Mouse (Mus musculus) c-Kit-positive CD71-negative TER-119-negative erythroid progenitor cells, embryonic 14.5 days (primary cell): ENCODE results near the gene Abcb10.
"Not testable (repeated sequence)": the region's sequence is repeated elsewhere in the genome, so short reads cannot be mapped to it uniquely, and the experiment has no call there.

Experiments used
- DNase-seq: peaks from one replicate; pipeline ENCODE4 v3.0.0-alpha.2; 2013; ENCODE audit warnings: low read depth

Abcb10 gene

DNA sequence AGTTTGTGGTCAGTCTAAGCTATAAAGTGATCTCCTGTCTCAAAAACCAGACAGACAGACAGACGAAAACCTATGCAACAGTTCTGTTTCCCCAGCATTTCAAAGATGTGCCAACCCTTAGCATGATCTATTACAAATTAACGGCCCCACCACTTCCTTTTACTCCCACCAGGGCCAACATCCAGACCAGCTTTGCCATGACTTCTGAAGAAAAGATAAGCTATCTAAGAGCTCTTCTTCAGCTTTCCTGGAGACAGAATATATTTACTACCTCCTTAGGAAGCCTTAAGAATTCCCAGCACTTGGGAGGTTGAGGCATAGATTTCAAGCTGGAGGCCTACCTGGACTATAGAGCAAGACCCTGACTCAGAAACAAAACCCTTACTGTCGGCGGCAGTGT lies 2.7 kb downstream of the Abcb10 start:
- no peak for DNase-seq

DNA sequence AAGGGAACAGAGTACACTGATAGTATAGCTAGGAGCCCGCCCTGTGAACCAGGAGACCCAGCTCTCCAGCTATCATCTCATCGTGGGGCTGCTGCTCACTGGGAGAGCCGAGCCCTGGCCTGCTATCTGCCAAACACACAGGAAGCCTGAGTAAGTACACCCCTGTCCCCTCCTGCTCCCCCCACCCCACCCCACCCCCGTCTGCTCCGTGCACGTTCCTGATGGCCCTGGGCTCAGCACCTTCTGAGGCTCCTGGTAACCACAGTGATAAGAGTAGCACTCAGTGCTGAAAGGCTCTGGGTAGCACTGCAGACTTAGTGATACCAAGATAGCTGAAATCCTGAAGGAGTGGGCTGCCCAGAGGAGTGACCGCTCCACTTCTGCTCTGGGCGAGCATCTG lies 4.0 kb downstream of the Abcb10 start:
- DNase-seq = no peak

DNA sequence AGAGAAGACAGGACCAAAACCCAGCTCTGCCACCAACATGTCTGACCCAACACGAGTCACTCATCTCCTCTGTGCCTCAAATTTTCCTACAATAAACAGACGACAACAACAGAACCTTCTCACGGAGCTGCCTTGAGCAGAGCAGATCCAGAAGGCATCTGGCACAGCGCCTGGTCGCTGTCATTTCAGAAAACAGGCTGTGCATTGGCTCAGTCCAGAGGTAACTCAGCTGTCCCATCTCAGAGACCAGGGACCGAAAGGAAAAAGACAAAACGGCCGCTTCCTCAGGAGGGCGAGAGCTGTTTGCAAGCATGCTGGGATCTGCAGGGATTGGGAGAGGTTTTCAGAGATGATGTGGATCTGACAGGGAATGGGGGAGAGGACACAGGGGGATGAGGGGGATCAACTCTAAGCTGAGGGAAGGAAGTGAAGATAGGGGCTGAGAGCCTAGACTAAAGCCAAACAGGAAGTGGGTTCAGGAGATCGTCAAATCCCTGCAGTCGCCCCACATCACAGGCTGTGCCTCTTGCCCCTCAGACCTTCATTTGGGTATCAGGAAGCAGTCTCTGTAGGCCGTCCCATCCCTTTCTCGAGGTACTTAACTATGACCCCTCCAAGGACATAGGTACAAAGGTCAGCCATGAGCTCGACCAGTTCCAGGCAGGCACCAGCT lies 4.6 kb downstream of the Abcb10 start:
- no peak for DNase-seq

DNA sequence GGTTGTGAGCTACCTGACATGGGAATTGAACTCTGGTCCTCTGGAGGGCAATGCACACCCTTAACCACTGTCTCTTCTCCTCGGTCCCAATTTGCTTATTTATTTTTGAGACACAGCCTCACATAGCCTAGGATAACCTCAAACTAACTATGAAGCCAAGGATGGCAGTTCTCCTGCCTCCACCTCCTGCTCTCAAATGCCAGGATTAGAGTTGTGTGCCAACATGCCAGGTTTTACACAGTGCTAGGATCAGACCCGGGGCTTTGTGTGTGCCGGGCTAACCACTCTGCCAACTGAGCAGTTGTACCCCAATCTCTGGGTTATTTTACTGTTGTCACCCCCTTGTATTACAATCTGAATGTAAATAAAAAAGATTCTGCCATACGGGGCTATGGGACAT lies 5.4 kb downstream of the Abcb10 start:
- DNase-seq = no peak

DNA sequence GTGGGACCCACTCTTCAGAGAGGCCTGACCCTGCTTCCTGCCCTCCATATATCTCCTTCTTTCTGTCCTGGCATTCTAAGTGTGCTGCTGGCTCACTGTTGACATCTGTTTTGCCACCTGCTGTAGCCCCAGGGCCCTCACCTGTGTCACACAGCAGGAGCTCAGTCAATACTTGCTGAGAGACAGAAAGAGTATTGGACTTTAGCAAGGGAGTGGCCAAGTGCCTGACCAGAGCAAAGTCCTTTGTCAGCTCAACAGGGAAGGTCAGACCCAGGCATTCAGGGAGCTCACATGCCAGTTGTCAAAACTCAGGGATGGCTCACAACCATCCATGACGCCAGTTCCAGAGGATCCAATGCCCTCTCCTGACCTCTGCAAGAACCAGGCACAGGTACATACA lies 9.4 kb downstream of the Abcb10 start:
- DNase-seq = no peak

DNA sequence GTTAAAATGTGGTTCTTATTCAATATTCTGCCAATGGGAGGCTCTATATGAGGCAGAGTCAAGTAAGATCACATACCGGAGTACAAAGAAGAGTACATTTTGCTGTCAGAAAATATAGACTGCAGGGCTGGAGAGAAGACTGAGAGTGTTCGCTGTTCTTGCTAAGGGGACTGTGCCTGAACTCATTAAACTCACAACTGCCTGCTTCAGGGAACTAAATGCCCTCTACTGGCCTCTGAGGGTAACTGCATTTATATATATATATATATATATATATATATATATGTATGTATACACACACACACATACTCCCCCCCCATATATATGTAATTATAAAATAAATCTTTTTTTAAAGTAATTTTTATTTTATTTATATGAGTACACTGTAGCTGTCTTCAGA lies 16.0 kb downstream of the Abcb10 start:
- no peak for DNase-seq

DNA sequence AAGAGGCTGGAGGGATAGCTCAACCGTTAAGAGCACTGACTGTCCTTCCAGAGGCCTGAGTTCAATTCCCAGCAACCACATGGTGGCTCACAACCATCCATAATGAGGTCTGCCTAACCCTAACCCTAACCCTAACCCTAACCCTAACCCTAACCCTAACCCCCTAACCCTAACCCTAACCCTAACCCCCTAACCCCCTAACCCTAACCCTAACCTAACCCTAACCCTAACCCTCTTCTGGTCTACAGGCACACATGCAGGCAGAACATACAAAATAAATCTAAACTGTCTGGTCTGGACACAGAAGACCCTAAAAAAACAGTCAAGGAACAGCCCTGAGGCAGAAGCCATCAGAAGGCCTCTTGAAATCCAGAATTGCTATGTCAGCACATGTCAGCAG lies 21.6 kb downstream of the Abcb10 start:
- DNase-seq = no peak

DNA sequence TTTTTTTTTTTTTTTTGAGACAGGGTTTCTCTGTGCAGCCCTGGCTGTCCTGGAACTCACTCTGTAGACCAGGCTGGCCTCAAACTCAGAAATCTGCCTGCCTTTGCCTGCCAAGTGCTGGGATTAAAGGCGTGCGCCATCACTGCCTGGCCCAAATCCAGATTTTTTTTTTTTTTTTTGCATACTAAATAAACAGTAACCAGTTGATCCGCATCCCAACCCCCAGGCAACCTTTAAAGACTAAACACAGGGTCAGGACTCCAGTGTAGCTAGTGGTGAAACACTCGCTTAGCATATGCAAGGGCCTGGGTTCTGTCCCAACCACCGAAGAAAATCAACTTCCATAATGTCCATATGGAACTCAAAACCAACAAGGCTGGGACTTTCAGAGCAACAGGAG lies 22.4 kb downstream of the Abcb10 start:
- not testable (repeated sequence) for DNase-seq

DNA sequence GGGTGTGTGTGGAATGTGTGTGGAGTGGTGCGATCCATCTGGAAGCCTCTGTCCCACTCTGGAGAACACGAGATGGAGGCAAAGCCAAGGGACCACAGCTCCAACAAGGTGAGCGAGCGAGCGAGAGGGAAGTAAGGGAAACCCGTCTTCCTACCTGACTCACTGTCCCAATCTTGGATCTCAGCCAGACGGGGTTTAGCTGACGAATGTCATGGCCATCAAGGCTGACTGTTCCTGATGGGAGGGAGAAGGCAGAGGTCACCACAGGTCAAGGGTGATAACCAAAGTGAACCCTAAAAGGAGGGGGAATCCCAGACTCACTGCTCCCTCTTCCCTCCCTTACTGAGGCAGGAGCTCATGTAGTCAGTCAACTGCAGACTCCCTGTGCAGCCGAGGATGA lies 22.9 kb downstream of the Abcb10 start:
- DNase-seq = no peak

DNA sequence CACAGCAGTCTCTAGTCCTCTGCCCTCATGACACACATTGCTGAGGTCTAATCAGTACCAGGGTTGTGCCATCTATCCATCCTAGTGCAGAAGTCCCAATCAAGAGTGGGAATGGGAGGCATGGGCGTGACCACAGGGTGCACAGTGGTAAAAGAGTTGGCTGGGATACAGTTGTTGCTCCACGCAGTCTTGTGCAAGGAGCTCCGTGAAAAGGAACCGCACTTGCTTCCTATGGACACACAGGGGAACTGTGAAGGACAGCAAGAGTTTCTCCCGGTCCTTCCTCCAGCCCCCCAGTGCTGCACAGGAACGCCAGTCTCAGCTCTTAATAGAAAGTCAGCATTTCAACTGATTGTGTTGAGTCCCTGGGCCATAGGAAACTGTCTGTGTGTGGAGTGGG lies 23.4 kb downstream of the Abcb10 start:
- no peak for DNase-seq

DNA sequence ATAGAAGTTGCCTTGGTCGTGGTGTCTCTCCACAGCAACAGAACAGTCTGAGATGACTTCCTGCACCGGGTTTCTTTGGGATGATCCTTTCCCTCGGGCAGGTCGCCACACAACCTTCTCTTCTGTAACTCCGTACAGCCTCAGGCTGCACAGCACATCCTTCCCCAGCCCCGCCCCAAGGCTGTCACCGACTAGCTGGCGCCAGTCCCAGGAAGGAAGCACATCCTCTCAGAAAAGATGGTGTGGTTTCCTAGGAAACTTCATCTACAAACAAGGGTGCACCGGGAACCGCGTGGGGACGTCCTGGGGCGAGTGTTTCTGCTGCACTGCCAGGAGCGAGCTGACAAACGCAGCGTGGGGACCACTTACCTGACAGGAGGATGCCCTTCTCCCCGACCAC lies 24.8 kb downstream of the Abcb10 start:
- DNase-seq = no peak

DNA sequence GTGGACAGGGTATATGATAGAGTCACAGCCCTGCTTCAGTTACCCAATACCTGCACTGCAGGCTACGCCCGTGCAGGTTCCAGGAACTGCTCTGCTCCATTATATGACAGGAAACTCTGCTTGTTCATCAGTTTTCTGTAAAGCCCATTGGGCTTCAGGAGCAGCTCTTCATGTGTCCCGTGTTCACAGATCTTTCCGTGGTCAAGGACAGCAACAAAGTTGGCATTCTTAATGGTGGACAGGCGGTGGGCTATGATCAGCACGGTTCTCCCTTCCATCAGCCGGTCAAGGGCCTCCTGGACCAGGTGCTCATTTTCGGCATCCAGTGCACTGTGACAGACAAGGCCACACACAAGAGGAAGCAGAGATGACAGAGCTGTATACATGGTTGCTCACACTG lies 28.7 kb downstream of the Abcb10 start:
- no peak for DNase-seq

DNA sequence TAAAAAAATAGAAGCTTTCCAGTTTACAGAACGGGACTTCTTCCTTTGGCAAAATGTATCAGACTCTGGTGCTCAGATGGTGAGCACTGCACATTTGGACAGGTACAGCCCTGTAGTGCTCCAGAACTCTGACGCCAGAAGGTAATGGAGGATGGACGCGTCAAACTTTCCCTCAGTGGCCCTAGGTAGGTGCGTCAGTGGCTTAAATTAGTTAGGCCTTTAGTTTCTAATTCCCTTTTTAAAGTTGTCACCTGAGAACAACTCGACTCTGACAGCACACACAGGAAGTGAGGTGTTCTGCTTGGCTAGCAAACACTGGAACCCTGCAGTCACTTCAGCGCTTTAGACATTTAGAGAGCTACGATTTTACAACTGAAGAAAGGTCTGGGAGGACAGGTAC lies 29.2 kb downstream of the Abcb10 start:
- DNase-seq = no peak

DNA sequence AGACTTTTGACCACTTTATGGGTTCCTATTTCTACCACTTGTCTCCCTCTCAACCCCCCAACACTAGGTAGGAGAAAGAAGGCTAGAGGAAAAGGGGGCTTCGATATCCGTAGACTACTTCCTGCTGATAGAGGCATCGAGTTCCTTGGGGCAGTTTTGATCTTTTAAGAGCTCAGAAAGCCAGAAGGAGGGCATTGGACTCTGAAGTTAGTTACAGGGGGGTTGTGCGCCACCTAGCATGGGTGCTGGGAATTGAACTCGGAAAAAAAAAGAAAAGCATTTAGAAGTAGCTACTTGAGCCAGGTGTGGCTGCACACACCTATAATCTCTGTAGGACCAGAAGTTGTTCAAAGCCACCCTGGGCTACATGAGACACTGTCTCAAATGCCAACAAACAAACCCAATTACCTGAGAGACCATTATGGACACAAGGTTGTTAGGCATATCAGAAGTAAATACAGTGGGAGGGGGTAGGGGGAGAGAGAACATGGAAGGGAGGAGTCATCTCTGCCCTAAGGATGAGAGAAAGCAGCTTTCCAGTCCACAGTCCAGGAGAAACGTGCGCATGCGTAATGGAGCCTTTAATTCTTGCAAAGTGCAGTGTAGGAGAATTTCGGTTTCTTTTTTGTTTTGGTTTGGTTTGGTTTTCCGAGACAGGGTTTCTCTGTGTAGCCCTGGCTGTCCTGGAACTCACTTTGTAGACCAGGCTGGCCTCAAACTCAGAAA lies 32.7 kb downstream of the Abcb10 start:
- DNase-seq = peak; percentile 76

DNA sequence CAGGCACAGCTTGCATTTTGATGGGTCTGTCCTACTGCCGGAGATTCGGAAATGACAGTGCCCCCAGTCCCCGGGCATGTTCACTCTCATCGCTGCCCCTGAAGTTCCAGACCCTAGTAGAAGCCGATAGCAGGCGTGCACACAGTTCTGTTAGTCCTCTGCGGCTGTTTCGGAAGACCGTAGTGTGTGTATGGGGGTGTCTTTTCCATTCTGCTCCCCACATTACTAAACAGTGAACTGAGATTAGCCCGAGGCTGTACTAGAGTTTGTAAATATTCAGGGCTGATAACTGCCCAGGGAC lies 33.3 kb downstream of the Abcb10 start:
- no peak for DNase-seq

DNA sequence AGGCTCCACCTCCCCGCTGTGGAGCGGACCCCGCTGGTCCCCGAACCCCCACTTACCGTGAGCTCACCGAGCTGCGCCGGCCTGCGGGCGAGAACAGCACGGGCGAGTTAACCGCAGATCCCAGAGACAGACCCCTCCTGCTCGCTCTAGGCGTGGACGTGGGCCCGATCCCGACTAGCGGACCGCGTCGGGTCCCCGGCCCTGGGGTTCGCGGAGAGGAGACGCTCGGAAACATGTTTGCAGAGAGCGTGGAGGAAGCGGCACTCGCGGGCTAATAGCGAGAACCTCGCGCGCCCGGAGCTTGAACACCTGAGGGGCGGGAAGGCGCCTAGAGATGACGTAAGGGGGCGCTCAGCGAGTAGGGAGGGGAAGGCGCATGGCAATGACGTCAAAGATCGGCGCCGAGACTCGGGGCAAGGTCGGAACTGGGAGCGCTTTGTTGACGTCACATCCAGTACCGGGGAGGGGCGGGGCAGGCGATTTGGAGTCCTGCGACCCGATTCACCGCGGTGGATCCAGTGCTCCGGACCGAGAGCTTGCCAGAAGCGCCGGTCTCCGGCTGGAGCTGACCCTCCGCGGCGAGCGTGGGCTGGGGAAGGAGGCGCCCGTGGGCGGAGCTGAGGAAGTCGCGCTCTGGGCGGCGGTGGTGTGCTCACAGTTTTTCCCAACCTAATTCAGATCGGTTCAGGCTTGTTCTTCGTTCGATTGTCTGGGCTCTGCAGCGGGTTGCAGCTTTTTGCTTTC lies 33.8 kb downstream of the Abcb10 start, which contains the start of gene Nup133:
Gene Nup133 (minus strand): TSS at position 324 of the 744 bp plus-strand sequence.
- peak; percentile 100 for DNase-seq

DNA sequence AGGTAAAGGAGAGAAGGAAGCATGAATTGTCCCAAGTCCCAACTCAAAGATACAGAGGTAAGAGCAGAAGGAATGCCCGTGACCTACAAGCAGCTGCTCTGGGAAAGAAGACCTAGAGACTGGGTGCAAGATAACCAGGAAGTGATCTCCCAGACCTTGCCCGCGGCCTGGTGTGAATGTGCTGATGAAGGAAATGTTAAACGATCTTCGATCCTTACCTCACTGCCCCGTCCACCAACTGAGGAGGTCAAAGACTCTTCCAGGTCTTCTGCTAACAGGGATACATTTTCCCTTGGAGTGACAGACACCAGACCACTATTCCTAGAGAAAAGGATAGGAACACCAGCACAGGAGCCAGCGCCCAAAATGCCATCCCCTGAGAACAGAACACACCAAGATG lies 53.9 kb downstream of the Abcb10 start:
- no peak for DNase-seq

DNA sequence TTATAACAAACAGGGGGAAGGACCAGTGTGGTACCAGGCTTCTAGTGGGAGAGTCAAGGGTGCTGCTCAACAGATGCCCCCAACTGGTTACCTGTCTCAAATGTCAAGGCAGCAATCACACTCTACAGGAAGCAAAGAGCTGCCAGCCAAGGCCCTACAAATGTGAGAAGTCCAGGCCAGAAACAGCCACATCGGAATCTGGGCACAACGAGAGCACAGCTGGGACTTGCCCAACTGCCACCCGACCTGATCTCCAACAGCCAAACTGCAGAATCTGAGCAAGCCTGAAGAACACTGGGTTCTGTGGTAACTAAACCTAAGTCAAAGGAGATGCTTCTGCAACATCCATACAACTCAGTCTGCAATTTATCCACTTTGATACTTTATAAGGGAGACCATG lies 57.3 kb downstream of the Abcb10 start:
- no peak for DNase-seq

DNA sequence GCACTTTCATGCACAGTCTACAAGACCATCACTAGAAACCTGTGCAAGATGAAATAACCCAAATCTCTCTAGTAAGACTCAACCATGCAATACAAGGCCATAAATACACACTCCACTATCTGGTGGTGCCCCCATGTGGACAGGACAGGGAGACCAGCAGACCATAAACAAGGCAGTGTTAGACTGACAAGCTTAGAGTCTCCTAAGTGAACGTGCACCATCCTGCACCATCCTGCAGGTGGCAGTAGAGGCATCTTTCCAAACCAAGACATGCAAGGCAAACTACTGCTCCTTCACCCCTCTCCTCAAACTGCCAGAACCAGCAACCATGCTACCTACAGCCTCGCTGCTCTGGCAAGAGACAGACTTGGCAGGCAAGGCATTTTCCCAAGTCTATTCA lies 58.2 kb downstream of the Abcb10 start:
- peak; percentile 85 for DNase-seq

DNA sequence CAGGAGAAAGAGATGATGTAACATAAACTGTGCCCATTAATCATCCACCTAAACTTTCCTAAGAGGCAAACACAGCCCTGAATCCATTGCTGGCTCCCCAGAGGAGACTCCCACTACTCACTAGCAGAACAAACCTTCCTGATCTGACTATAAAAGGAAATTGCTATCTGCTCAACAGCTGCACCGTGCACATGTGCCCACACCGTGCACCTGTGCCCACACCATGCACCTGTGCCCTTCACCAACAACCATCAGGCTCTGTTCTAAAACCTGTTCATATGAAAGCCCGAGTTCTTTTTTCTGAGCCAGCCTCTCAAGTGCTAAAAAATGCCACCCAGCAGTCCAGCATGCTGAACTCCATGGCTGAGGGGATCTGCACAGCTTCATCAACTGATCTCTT lies 68.3 kb downstream of the Abcb10 start:
- no peak for DNase-seq

DNA sequence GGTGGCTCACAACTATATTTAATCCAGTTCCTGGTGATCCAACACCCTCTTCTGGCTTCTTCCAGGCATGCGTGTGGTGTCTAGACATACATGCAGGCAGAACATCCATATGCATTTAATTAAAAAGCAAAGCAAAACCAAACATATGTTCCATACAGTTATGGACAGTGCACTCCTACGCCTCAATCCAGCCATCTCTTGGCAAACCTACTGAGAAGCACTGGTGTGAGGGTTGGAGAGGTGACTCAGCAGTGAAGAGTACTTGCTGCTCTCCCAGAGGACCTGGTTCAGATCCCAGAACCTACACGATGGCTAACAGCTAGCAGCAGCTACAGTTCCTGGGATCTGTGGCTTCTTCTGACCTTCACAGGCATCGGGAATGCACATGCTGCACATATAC lies 70.7 kb downstream of the Abcb10 start:
- no peak for DNase-seq

DNA sequence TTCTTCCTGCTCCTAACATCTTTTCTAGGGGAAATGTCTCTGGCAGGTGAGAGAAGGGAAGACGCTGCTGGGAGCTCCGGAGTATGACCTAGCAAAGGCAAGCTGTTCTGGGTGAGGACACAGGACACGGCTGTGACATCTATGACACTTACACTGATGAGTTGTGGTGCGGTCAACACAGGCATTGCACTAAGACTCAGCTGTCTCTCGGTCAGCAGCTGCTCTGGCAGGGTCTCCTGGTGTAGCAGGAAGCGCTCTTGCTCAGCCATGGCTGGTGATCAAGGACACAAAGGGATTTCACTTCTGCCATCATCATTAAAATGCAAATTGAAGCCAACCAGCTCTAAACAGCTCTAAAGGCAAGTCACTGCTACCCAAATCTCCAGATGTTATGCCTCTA lies 75.3 kb downstream of the Abcb10 start:
- no peak for DNase-seq

DNA sequence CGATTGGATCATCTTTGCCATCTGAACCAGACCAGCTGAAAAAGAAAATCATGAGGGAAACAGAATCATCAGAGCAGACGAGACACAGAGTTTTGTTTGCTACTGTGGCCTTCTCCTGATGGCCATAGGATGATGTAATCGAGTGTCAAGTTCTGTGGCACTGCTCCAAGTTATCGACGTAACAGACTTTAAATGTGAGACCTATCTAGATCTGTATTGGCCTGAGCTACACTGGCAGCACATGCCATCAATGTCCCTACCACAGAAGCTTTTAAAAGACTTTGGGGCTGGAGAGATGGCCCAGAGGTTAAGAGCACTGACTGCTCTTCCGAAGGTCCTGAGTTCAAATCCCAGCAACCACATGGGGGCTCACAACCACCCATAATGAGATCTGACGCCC lies 80.3 kb downstream of the Abcb10 start:
- no peak for DNase-seq
